Mouse (Mus musculus) G1E (cell line): Measurements from ENCODE around the gene Adipor2.

Experiments
- CTCF ChIP-seq: IDR thresholded peaks from 2 replicates; pipeline ENCODE4 v1.5.1; 2012; ENCODE audit warnings: low read depth, low read length, inconsistent platforms, mixed read lengths
- GATA1 ChIP-seq: IDR thresholded peaks from 2 replicates; pipeline ENCODE4 v1.6.1; 2012; ENCODE audit warnings: borderline replicate concordance, low read length, inconsistent platforms, mixed read lengths
- POLR2AphosphoS5 ChIP-seq: IDR thresholded peaks from 2 replicates; pipeline ENCODE4 v1.6.1; 2012; ENCODE audit warnings: low read depth, low read length, inconsistent platforms; ENCODE audit not compliant: insufficient replicate concordance

GRCm38 (mm10) chr6:119460391-119460790 lies 42.9 kb upstream of the Adipor2 start:
- TF ChIP-seq CTCF: no peak
- TF ChIP-seq GATA1: no peak
- no peak for TF ChIP-seq POLR2AphosphoS5
